Mouse (Mus musculus): Measurements from ENCODE around the gene Gale. TPM values are rescaled to one million over a fixed set of nuclear protein-coding genes. Genes with fewer than 3 reads are reported as not detected.

Gene Gale
- polyA plus RNA-seq, 1 experiment from 2014 or later: 39.2 TPM

GRCm38 (mm10) chr4:135964426-135964825, 899 bp downstream of the Gale start:
- Histone ChIP-seq H3K36me3 (peaks cover 73% of the 10 kb centered on the region), H3K4me1 (peaks cover 35% of the 10 kb centered on the region), H3K27ac (peak overlapping the region; percentile 90; the same call in 1 of the 2 replicates), H3K27me3 (ENCODE audit: low read depth, poor library complexity, severe bottlenecking) (peaks cover 5% of the 10 kb centered on the region; the same call in 1 of the 2 replicates), H3K4me3 (peak overlapping the region; percentile 70), H3K9me3 (replicated peaks) (no peaks in the 10 kb centered on the region)
- 2% methylated on average over 12 of the region's 12 CpGs for WGBS
- no peak for DNase-seq (ENCODE audit: low spot score)

- Histone ChIP-seq H3K27ac (no peak overlapping the region), H3K4me1 (peaks cover 35% of the 10 kb centered on the region), H3K36me3 (peaks cover 73% of the 10 kb centered on the region), H3K4me3 (no peak overlapping the region), H3K9me3 (replicated peaks) (no peaks in the 10 kb centered on the region), H3K27me3 (ENCODE audit: low read depth, poor library complexity, severe bottlenecking) (peaks cover 5% of the 10 kb centered on the region; the same call in 1 of the 2 replicates)
- no peak for DNase-seq (ENCODE audit: low spot score)
- WGBS: 90% methylated on average over 9 of the region's 9 CpGs
Measured at GRCm38 (mm10) chr4:135965113-135965512, 1.6 kb downstream of the Gale start.

- Histone ChIP-seq H3K9me3 (replicated peaks) (no peaks in the 10 kb centered on the region), H3K36me3 (peaks cover 73% of the 10 kb centered on the region), H3K27ac (no peak overlapping the region), H3K4me1 (peaks cover 42% of the 10 kb centered on the region), H3K4me3 (no peak overlapping the region), H3K27me3 (ENCODE audit: low read depth, poor library complexity, severe bottlenecking) (peaks cover 5% of the 10 kb centered on the region; the same call in 1 of the 2 replicates)
- WGBS: 96% methylated on average over 16 of the region's 16 CpGs
- no peak for DNase-seq (ENCODE audit: low spot score)
Measured at GRCm38 (mm10) chr4:135966283-135966682, 2.8 kb downstream of the Gale start.

GRCm38 (mm10) chr4:135967086-135967760, 3.7 kb downstream of the Gale start:
- H3K4me1 ChIP-seq: peaks cover 51% of the 10 kb centered on the region

GRCm38 (mm10) chr4:135968271-135968869, 4.8 kb downstream of the Gale start:
- peaks cover 63% of the 10 kb centered on the region for H3K36me3 ChIP-seq
- WGBS: 74% methylated on average over 19 of the region's 19 CpGs
- DNase-seq (ENCODE audit: low spot score): no peak
- peak overlapping the region; percentile 11; the same call in 1 of the 2 replicates for H3K4me3 ChIP-seq
- H3K27ac ChIP-seq: peak overlapping the region; percentile 58; the same call in 1 of the 2 replicates
- peaks cover 5% of the 10 kb centered on the region; the same call in 1 of the 2 replicates for H3K27me3 ChIP-seq (ENCODE audit: low read depth, poor library complexity, severe bottlenecking)
- peaks cover 50% of the 10 kb centered on the region for H3K4me1 ChIP-seq
- H3K9me3 ChIP-seq (replicated peaks): no peaks in the 10 kb centered on the region

More at GRCm38 (mm10) chr4:135967086-135967760, 3.7 kb downstream of the Gale start:
- DNase-seq (ENCODE audit: low spot score): no peak
- H3K36me3 ChIP-seq: peaks cover 64% of the 10 kb centered on the region
- H3K9me3 ChIP-seq (replicated peaks): no peaks in the 10 kb centered on the region
- WGBS: 92% methylated on average over 18 of the region's 18 CpGs
- H3K4me3 ChIP-seq: no peak overlapping the region
- H3K27me3 ChIP-seq (ENCODE audit: low read depth, poor library complexity, severe bottlenecking): peaks cover 5% of the 10 kb centered on the region; the same call in 1 of the 2 replicates
- no peak overlapping the region for H3K27ac ChIP-seq

GRCm38 (mm10) chr4:135969070-135969750, 5.7 kb downstream of the Gale start:
- H3K4me3 ChIP-seq: no peak overlapping the region
- peaks cover 5% of the 10 kb centered on the region; the same call in 1 of the 2 replicates for H3K27me3 ChIP-seq (ENCODE audit: low read depth, poor library complexity, severe bottlenecking)
- H3K36me3 ChIP-seq: peaks cover 65% of the 10 kb centered on the region
- H3K9me3 ChIP-seq (replicated peaks): no peaks in the 10 kb centered on the region
- peaks cover 46% of the 10 kb centered on the region for H3K4me1 ChIP-seq
- H3K27ac ChIP-seq: 0 out of 2 replicates have a peak overlapping the region, but pooled peaks have one; percentile 58
- no peak for DNase-seq (ENCODE audit: low spot score)
- WGBS: 94% methylated on average over 13 of the region's 13 CpGs

GRCm38 (mm10) chr4:135970585-135970984, 7.1 kb downstream of the Gale start:
- 91% methylated on average over 11 of the region's 11 CpGs for WGBS
- Histone ChIP-seq H3K4me1 (peaks cover 34% of the 10 kb centered on the region), H3K36me3 (peaks cover 71% of the 10 kb centered on the region), H3K4me3 (no peak overlapping the region), H3K27me3 (ENCODE audit: low read depth, poor library complexity, severe bottlenecking) (no peaks in the 10 kb centered on the region), H3K27ac (no peak overlapping the region), H3K9me3 (replicated peaks) (no peaks in the 10 kb centered on the region)
- DNase-seq (ENCODE audit: low spot score): no peak

- Histone ChIP-seq H3K36me3 (peaks cover 71% of the 10 kb centered on the region), H3K4me3 (peak overlapping the region; percentile 98), H3K27ac (peak overlapping the region; percentile 91), H3K4me1 (peaks cover 34% of the 10 kb centered on the region), H3K9me3 (replicated peaks) (no peaks in the 10 kb centered on the region), H3K27me3 (ENCODE audit: low read depth, poor library complexity, severe bottlenecking) (no peaks in the 10 kb centered on the region)
- WGBS: 1% methylated on average over 35 of the region's 35 CpGs
- no peak for DNase-seq (ENCODE audit: low spot score)
Measured at GRCm38 (mm10) chr4:135971805-135972555, 8.5 kb downstream of the Gale start.

GRCm38 (mm10) chr4:135972556-135972906, 9.0 kb downstream of the Gale start, which contains the start of gene Lypla2:
TSS of gene Lypla2 (minus strand) at chr4:135972626.
- 2% methylated on average over 19 of the region's 19 CpGs for WGBS
- Histone ChIP-seq H3K4me1 (peaks cover 34% of the 10 kb centered on the region), H3K36me3 (peaks cover 71% of the 10 kb centered on the region), H3K9me3 (replicated peaks) (no peaks in the 10 kb centered on the region), H3K27ac (peak within 1 kb of the TSS; percentile 91), H3K4me3 (peak within 1 kb of the TSS; percentile 98), H3K27me3 (ENCODE audit: low read depth, poor library complexity, severe bottlenecking) (no peaks in the 10 kb centered on the region)
- DNase-seq (ENCODE audit: low spot score): peak; percentile 89

- peak overlapping the region; percentile 91 for H3K27ac ChIP-seq
- whole genome bisulfite sequencing: 74% methylated on average over 13 of the region's 13 CpGs
- H3K4me3 ChIP-seq: peak overlapping the region; percentile 98
- no peaks in the 10 kb centered on the region for H3K27me3 ChIP-seq (ENCODE audit: low read depth, poor library complexity, severe bottlenecking)
- DNase-seq (ENCODE audit: low spot score): no peak
- H3K36me3 ChIP-seq: peaks cover 69% of the 10 kb centered on the region
- peaks cover 33% of the 10 kb centered on the region for H3K4me1 ChIP-seq
- no peaks in the 10 kb centered on the region for H3K9me3 ChIP-seq (replicated peaks)
Measured at GRCm38 (mm10) chr4:135972911-135973811, 9.6 kb downstream of the Gale start.

- no peak for DNase-seq (ENCODE audit: low spot score)
- H3K36me3 ChIP-seq: peaks cover 65% of the 10 kb centered on the region
- no peaks in the 10 kb centered on the region for H3K27me3 ChIP-seq (ENCODE audit: low read depth, poor library complexity, severe bottlenecking)
- WGBS: 93% methylated on average over 12 of the region's 12 CpGs
- H3K4me1 ChIP-seq: peaks cover 19% of the 10 kb centered on the region
- H3K9me3 ChIP-seq (replicated peaks): no peaks in the 10 kb centered on the region
- no peak overlapping the region for H3K4me3 ChIP-seq
- H3K27ac ChIP-seq: no peak overlapping the region
Measured at GRCm38 (mm10) chr4:135976146-135976545, 12.6 kb downstream of the Gale start.

All from limb, embryonic 10.5 days (tissue).